Mouse (Mus musculus) liver, embryonic 13.5 days (tissue): ENCODE data around the gene Pnp2. TPM values are rescaled to one million over a fixed set of nuclear protein-coding genes. Genes with fewer than 3 reads are reported as not detected.
A peak's percentile ranks its signal among the peaks of the same experiment; 100 is the strongest.

Experiments
- ATAC-seq: fragments of 200-750 bp; cut with Nextera tagmentation; 2 replicates; pipeline ENCODE4 v1.8.0; 2017; ENCODE audit warnings: low read depth, mild to moderate bottlenecking, moderate number of reproducible peaks, moderate library complexity
- DNase-seq: peaks from one replicate; pipeline ENCODE4 v3.0.0; 2022
- H3K27ac ChIP-seq: fragments of 300-500 bp; sonication (generic); 2 replicates; pipeline ENCODE4 v1.5.1; 2015; ENCODE audit warnings: moderate library complexity, mild to moderate bottlenecking, inconsistent platforms
- H3K27me3 ChIP-seq: fragments of 300-500 bp; sonication (generic); 2 replicates; pipeline ENCODE4 v1.6.1; 2015; ENCODE audit warnings: mild to moderate bottlenecking, inconsistent platforms
- H3K36me3 ChIP-seq: fragments of 300-500 bp; sonication (generic); 2 replicates; pipeline ENCODE4 v1.6.1; 2015; ENCODE audit warnings: mild to moderate bottlenecking, inconsistent platforms
- H3K4me1 ChIP-seq: fragments of 300-500 bp; sonication (generic); replicated peaks from 2 replicates; pipeline ENCODE4 v1.6.1; 2015; ENCODE audit warnings: inconsistent platforms
- H3K4me2 ChIP-seq: fragments of 300-500 bp; sonication (generic); 2 replicates; pipeline ENCODE4 v1.6.1; 2015; ENCODE audit warnings: inconsistent platforms, mild to moderate bottlenecking, moderate library complexity
- H3K4me3 ChIP-seq: fragments of 300-500 bp; sonication (generic); replicated peaks from 2 replicates; pipeline ENCODE4 v1.5.1; 2015; ENCODE audit warnings: mild to moderate bottlenecking, inconsistent platforms
- H3K9ac ChIP-seq: fragments of 300-500 bp; sonication (generic); 2 replicates; pipeline ENCODE4 v1.6.1; 2015; ENCODE audit warnings: mild to moderate bottlenecking, inconsistent platforms
- H3K9me3 ChIP-seq: fragments of 300-500 bp; sonication (generic); replicated peaks from 2 replicates; pipeline ENCODE4 v1.6.1; 2016; ENCODE audit warnings: inconsistent platforms
- WGBS: fragments of 180-500 bp; shearing (Covaris S2); methylation state at CpG from one replicate; pipeline ENCODE4 v1.1.7; 2015; ENCODE audit not compliant: insufficient replicate concordance; 5-methylcytosine and 5-hydroxymethylcytosine counted together
- polyA plus RNA-seq: library from polyadenylated mRNA; unstranded; fragments of >200 nt; fragmentation: Nextera tagmentation; extraction: Ambion mirVana; gene quantifications from 2 replicates; pipeline ENCODE4 v1.2.1, GENCODE M21; 2015

The Pnp2 gene
- polyA plus RNA-seq, 1 experiment from 2014 or later: 8.5 TPM

- no peak overlapping the region for H3K27ac ChIP-seq
- no peaks in the 10 kb centered on the region for H3K9me3 ChIP-seq
- peaks cover 4% of the 10 kb centered on the region; the same call in 1 of the 2 replicates for H3K4me1 ChIP-seq
- no peaks in the 10 kb centered on the region for H3K36me3 ChIP-seq
- no peak overlapping the region for H3K9ac ChIP-seq
- no peak for DNase-seq
- H3K27me3 ChIP-seq: no peaks in the 10 kb centered on the region
- ATAC-seq: no peak
- WGBS: 8% methylated on average over 2 of the region's 2 CpGs
- H3K4me2 ChIP-seq: no peak overlapping the region
- H3K4me3 ChIP-seq: no peak overlapping the region
Measured at GRCm38 (mm10) chr14:50981207-50981606, 25.4 kb downstream of the Pnp2 start.

DNA sequence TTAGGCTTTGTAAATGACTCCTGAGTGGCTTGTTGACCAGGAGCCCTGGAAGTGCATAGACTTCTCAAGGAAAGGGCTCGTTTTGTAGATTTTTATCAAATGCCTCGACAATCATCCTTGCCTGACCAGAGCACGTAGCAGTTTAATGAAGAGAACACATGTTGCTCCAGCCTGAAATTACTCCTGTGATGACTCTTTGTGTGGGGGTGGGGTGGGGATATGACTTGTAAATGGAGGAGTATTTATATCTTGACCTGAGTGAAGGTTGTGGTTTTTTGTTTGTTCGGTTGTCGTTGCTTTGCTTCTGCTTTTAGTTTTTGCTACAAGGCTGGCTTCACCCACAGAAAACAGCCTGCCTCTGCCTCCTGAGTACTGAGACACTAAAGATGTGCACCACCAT, 26.0 kb downstream of the Pnp2 start:
- no peak for DNase-seq
- Histone ChIP-seq H3K4me3 (no peak overlapping the region), H3K9ac (no peak overlapping the region), H3K4me1 (peaks cover 4% of the 10 kb centered on the region; the same call in 1 of the 2 replicates), H3K27me3 (no peaks in the 10 kb centered on the region), H3K36me3 (no peaks in the 10 kb centered on the region), H3K9me3 (no peaks in the 10 kb centered on the region), H3K27ac (no peak overlapping the region), H3K4me2 (no peak overlapping the region)
- 16% methylated on average over 5 of the region's 5 CpGs for WGBS
- no peak for ATAC-seq

GRCm38 (mm10) chr14:50987668-50988067, 31.9 kb downstream of the Pnp2 start:
- Histone ChIP-seq H3K4me2 (no peak overlapping the region), H3K9ac (no peak overlapping the region), H3K9me3 (no peaks in the 10 kb centered on the region), H3K27me3 (no peaks in the 10 kb centered on the region), H3K4me3 (no peak overlapping the region), H3K36me3 (no peaks in the 10 kb centered on the region), H3K4me1 (no peaks in the 10 kb centered on the region), H3K27ac (no peak overlapping the region)
- 63% methylated on average over 2 of the region's 2 CpGs for WGBS
- DNase-seq (no peak), ATAC-seq (no peak)

GRCm38 (mm10) chr14:50991037-50991436, 35.2 kb downstream of the Pnp2 start:
- H3K36me3 ChIP-seq: no peaks in the 10 kb centered on the region
- no peak overlapping the region for H3K4me2 ChIP-seq
- H3K9ac ChIP-seq: no peak overlapping the region
- no peaks in the 10 kb centered on the region for H3K9me3 ChIP-seq
- H3K27me3 ChIP-seq: no peaks in the 10 kb centered on the region
- DNase-seq (no peak), ATAC-seq (no peak)
- no peak overlapping the region for H3K4me3 ChIP-seq
- WGBS: 61% methylated on average over 3 of the region's 3 CpGs
- H3K27ac ChIP-seq: no peak overlapping the region
- H3K4me1 ChIP-seq: no peaks in the 10 kb centered on the region

DNA sequence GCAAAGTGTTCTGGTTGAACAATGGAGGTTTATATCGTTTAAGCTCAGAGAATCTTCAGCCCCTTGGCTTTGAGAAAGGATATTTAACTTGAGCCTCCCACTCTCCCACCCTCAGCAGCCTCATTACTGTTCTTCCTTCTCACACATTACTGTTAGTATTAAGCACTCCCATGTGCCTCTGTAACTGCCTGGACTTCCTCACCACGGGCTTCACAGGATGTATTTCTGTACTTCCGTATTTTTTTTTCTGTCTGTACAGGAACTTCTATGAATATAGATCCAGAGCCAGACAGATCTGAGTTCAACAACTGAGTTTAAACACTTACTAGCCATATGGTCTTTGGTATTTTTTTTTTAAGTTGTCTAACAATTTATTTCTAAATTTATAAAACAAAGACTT, 41.3 kb downstream of the Pnp2 start:
- H3K4me2 ChIP-seq: no peak overlapping the region
- 13% methylated on average over 3 of the region's 3 CpGs for WGBS
- no peak for DNase-seq
- H3K27ac ChIP-seq: no peak overlapping the region
- no peak overlapping the region for H3K4me3 ChIP-seq
- H3K9me3 ChIP-seq: no peaks in the 10 kb centered on the region
- no peak for ATAC-seq
- H3K9ac ChIP-seq: no peak overlapping the region
- no peaks in the 10 kb centered on the region for H3K36me3 ChIP-seq
- H3K27me3 ChIP-seq: no peaks in the 10 kb centered on the region
- H3K4me1 ChIP-seq: peaks cover 4% of the 10 kb centered on the region

DNA sequence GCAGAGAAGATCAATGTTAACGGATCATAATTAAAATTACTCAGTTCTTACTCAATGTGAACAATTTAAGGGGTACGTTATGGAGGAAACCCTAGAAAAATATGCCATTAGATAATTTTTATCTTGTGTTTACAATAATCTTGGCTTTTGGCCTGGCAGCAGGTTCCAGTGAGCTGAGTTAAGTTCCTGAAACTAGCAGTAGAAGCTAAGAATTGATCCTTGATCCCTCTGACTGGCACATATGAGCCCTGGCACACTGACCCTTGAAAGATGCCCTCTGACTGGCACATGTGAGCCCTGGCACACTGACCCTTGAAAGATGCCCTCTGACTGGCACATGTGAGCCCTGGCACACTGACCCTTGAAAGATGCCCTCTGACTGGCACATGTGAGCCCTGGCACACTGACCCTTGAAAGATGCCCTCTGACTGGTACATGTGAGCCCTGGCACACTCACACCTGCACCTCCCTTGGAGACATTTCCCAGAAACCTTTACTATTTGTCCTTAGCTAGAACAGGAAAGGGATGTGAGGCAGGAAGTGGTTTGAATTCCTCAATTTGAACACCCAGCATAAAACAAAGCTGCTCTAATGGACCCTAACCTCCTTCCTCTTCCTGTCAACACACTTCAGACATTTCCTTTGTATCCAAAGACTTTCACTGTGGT, 42.3 kb downstream of the Pnp2 start:
- 60% methylated on average over 2 of the region's 2 CpGs for WGBS

GRCm38 (mm10) chr14:51007152-51007801, 51.5 kb downstream of the Pnp2 start, which contains the start of gene Rnase10:
Rnase10 (plus strand) TSS chr14:51007751.
- H3K27ac ChIP-seq: peak within 1 kb of the TSS; percentile 29
- H3K9me3 ChIP-seq: no peaks in the 10 kb centered on the region
- peaks cover 5% of the 10 kb centered on the region; the same call in 1 of the 2 replicates for H3K4me1 ChIP-seq
- DNase-seq: no peak
- H3K4me3 ChIP-seq: no peak within 1 kb of the TSS
- no peaks in the 10 kb centered on the region for H3K36me3 ChIP-seq
- H3K27me3 ChIP-seq: no peaks in the 10 kb centered on the region
- no peak within 1 kb of the TSS for H3K9ac ChIP-seq
- no peak for ATAC-seq
- 65% methylated on average over 8 of the region's 8 CpGs for whole genome bisulfite sequencing
- no peak within 1 kb of the TSS for H3K4me2 ChIP-seq

More for the DNA sequence above, 42.3 kb downstream of the Pnp2 start:
- H3K9me3 ChIP-seq: no peaks in the 10 kb centered on the region
- ATAC-seq (no peak), DNase-seq (no peak)
- no peak overlapping the region for H3K4me2 ChIP-seq
- H3K9ac ChIP-seq: no peak overlapping the region
- H3K27me3 ChIP-seq: no peaks in the 10 kb centered on the region
- no peak overlapping the region for H3K27ac ChIP-seq
- peaks cover 4% of the 10 kb centered on the region for H3K4me1 ChIP-seq
- no peaks in the 10 kb centered on the region for H3K36me3 ChIP-seq
- no peak overlapping the region for H3K4me3 ChIP-seq

- H3K27me3 ChIP-seq: no peaks in the 10 kb centered on the region
- H3K9me3 ChIP-seq: no peaks in the 10 kb centered on the region
- peaks cover 5% of the 10 kb centered on the region; the same call in 1 of the 2 replicates for H3K4me1 ChIP-seq
- no peak overlapping the region for H3K9ac ChIP-seq
- no peak for DNase-seq
- 60% methylated on average over 13 of the region's 13 CpGs for WGBS
- H3K27ac ChIP-seq: peak overlapping the region; percentile 29
- H3K36me3 ChIP-seq: no peaks in the 10 kb centered on the region
- H3K4me2 ChIP-seq: no peak overlapping the region
- ATAC-seq: no peak
- no peak overlapping the region for H3K4me3 ChIP-seq
Measured at GRCm38 (mm10) chr14:51007914-51008713, 52.3 kb downstream of the Pnp2 start.

DNA sequence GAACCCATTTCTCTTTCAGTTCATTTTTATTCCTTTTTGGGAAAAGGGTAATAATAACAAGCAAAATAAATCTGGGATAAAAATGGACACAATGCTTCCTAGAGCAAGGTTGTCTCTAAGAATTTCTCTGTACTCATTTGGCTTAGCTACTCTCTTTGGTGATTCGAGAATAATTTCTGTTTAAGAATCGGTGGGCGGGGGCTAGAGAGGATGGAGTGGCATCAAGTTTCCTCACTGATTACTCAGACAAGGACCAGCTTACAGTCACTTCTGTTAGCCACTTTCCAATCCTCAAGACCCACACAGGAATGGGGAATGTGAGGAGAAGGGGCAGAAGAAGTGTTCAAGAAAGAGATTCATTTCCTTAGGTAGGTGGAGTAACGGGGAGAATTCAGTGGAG, 53.0 kb downstream of the Pnp2 start:
- H3K27ac ChIP-seq: no peak overlapping the region
- ATAC-seq (no peak), DNase-seq (no peak)
- H3K9ac ChIP-seq: no peak overlapping the region
- H3K27me3 ChIP-seq: no peaks in the 10 kb centered on the region
- no peaks in the 10 kb centered on the region for H3K9me3 ChIP-seq
- WGBS: 60% methylated on average over 4 of the region's 4 CpGs
- H3K4me3 ChIP-seq: no peak overlapping the region
- H3K4me1 ChIP-seq: peaks cover 5% of the 10 kb centered on the region; the same call in 1 of the 2 replicates
- H3K36me3 ChIP-seq: no peaks in the 10 kb centered on the region
- no peak overlapping the region for H3K4me2 ChIP-seq

DNA sequence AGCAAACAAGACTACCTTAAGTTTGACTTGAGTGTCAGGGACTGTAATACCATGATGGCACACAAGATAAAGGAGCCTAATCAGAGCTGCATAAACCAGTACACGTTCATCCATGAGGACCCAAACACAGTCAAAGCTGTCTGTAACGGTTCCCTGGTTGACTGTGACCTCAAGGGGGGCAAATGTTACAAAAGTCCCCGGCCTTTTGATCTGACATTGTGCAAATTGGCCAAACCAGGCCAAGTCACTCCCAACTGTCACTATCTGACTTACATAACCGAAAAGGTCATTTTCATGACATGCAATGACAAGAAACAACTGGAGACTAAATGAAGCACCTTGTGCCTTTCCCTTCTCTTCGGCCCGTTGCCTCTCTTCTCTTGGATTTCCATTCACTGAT, 53.8 kb downstream of the Pnp2 start:
- Histone ChIP-seq H3K27ac (no peak overlapping the region), H3K9me3 (no peaks in the 10 kb centered on the region), H3K36me3 (no peaks in the 10 kb centered on the region), H3K4me3 (no peak overlapping the region), H3K9ac (no peak overlapping the region), H3K4me2 (no peak overlapping the region), H3K4me1 (peaks cover 5% of the 10 kb centered on the region; the same call in 1 of the 2 replicates), H3K27me3 (no peaks in the 10 kb centered on the region)
- WGBS: 65% methylated on average over 6 of the region's 6 CpGs
- ATAC-seq (no peak), DNase-seq (no peak)
